Mouse (Mus musculus) lung, adult 2 months (tissue): Measurements from ENCODE around the gene St6galnac5.

Source experiments
- CTCF ChIP-seq: fragments of 200-500 bp; IDR thresholded peaks from 2 replicates; pipeline ENCODE4 v1.5.1; 2011; ENCODE audit warnings: mild to moderate bottlenecking, low read length, control low read depth; ENCODE audit not compliant: insufficient read depth
- POLR2A ChIP-seq: fragments of 200-500 bp; IDR thresholded peaks from 2 replicates; pipeline ENCODE4 v1.6.1; 2011; ENCODE audit warnings: low read depth, mild to moderate bottlenecking, control low read depth, low read length, borderline replicate concordance; ENCODE audit errors: extremely low read depth

- no peak for TF ChIP-seq CTCF
- no peak for TF ChIP-seq POLR2A
These were observed 168.1 kb downstream of the St6galnac5 start for GRCm38 (mm10) chr3:152813905-152814304.
